Mouse (Mus musculus) right cerebral cortex, postnatal 14 days (tissue): ENCODE measurements at regions not wholly inside any gene's neighbourhood (a gene's known extent, or its start where the extent isn't known, plus 50 kb on each side); places are given as distances from the start of the nearest gene placed in this dataset.

Experiments used
- DNase-seq: peaks from one replicate; pipeline ENCODE4 v3.0.0; 2022

DNA sequence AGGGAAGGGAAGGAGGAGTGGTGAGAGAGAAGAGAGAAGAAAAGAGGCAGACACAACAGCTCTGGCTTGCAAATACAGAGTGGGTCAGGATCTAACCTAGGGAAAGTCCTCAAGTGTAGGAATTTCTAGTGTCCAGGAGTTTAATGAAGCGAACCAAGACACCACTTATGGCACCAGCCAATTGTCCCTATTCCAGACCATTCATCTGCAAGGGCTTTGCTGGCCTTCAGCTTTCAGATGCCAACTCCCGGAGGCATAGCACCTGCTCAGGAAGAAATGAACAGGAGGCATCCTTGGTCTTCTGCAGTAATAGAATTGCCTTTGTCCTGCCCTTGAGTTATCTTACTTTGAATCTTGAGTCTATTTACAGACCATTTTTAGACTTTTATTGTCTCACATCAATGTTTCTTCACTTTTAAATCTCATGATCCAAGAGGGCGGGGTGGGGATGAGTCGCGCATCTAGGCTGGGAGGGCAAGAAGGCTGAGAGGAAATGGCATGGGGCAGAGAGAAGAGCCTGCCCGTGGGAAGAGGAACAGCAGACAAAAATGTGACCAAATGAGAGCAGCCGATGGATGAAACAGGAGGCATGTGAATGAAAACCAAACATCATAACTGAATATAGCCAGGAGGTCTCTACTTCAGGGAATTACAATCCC, 190.1 kb upstream of the Hmga2 start:
- no peak for DNase-seq

DNA sequence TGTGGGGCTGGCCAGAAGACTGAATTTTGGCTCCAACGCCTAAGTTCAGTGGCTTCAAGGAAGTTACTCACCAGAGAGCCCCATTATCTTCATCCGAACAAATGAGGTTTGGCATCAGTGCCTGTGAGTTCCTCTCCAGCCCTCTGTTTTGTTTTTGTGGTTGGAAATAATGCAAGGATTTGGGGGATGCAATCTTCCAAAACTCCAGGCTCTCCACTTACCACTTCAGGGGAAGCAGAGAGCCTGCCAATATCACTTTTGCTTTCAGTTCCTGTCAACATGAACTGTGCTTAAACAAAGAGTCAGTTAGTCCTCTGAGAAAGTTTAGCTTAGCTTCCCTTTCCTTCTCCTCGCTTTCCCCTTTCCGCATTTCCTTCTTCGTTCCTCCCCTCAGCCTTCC, 189.4 kb upstream of the Hmga2 start:
- no peak for DNase-seq

DNA sequence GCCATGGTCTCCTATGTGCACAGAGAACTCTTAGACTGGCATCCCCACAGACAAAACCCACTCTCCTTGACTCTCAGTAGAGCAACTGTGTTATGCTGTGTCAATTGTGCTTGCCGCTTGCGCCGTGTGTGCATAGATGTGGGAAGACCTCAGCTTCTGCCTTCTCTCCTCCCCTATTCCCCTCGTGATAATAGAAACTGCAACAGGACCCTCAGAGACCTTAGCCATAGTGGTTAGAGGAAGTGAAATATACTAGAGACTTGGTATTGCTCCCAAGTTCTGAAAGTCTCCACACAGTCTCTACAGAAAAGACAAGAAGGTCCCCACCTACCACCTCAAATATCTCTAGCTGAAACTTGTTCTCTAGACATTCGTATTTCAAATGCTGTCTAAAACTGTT, 188.2 kb upstream of the Hmga2 start:
- no peak for DNase-seq

DNA sequence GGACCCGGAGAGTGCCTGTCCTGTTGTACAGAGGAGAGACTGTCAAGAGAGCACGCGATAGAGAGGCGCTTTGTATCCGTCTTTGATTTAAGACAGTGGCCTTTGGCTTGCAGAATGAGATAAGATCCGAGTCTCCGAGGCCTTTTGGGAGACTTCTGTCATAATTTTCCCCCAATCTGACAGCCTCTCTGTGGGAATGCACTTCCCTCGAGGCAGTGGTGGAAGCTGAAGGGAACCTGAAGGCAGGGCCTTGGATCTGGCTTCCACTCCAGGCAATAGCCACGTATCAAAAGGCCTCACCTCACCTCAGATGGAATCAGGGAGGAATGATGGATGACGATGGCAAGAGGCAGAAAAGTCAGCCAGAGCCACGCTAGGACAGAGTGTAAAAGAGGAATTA, 187.1 kb upstream of the Hmga2 start:
- no peak for DNase-seq

DNA sequence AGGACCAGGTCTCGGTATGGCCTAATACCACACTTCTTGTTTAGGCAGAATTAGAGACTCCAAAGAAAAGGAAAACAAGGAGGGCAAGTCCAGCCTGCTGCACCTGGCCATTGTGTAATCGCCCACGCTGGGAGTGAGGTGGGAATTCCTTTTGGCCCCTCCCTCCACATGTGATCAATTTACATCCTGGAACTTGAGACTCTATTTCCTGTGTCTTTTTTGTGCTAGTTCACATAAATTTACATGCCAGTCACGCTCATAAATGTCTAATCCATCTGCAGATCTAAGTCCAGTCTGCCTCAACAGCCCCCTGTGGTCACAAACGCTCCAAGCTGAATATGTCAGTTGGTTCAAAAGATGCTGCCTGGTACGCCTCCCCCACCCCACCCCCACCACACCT, 184.2 kb upstream of the Hmga2 start:
- DNase-seq, result no peak

DNA sequence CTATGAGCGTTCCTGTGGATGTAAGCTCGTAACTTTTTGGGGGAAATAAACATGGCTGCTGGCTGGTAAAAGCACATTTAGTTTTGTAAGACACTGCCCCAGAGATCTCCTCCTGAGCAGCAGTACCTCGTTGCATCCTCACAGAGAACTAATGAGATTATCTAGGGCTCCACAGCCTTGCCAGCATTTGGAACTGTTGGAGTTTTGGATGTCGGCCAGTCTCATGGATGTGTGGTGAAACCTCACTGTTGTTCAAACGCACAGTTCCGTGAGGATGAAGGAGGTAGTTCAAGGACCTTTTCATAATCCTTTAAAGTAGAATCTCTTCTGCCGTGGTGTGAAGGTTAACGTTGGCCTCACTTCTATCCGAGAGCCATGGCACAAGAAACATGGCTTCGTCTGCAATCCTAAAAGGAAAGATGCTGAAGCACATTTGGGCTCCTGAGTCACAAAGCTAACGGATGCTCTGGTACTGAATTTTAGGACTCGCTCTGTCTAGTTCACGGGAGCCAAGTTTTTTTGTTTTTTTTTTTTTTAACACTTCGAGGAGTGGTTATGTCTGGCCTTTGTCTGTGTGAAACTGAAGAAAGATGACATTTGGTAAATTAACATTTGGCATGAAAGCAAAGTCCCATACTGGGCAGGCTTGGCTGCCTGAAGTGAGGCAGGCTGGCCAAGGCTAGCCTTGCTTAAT, 179.1 kb upstream of the Hmga2 start:
- DNase-seq, result no peak

DNA sequence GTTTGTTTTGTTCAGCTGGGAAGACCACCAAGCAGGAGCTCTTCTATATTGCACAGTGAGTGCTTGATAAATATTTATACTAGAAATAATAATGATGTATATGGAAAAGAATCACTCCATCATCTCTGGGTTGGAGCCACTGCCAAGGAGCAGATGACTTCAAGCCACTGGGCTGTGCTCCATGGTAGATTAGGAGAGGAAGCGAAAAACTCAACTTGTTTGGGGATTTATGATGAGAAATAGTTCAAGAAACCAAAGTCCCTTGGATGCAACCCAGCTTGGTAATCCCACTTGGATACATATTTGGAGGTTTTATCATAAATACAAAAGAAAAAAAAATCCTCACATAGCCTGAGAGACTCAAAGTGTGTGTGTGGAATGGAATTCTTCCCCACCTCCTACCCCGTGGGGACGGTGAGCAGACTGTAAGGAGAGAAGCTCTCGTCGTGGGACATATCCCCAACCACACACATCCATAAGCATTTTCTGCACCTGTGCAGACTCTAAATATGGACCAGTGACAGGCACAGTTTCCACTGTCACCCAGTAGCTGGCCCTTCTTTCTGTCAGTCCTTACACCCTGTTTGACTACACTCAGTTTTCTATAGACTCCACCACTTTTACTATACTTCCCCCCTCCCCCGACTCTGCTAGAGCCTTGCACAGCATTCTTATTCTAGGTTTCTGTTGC, 176.4 kb upstream of the Hmga2 start:
- no peak for DNase-seq

DNA sequence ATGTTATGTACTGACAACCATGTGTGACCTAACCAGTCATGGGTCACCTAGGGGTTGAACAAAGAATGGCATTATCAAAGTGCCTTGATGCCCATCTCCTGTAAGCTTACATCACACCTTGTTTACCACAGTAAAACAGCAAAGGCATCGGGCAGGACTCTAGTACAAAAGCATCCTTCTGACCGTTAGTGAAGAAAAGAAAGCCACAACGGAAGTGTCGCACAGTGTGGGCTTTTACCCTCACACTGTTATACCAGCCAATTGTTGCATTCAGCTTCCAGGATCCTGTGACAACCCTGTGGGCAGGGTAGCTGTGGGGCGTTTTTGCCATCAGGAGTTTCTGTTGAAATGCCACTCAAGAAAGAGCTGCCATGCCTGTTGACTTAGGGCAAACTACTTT, 175.6 kb upstream of the Hmga2 start:
- no peak for DNase-seq

DNA sequence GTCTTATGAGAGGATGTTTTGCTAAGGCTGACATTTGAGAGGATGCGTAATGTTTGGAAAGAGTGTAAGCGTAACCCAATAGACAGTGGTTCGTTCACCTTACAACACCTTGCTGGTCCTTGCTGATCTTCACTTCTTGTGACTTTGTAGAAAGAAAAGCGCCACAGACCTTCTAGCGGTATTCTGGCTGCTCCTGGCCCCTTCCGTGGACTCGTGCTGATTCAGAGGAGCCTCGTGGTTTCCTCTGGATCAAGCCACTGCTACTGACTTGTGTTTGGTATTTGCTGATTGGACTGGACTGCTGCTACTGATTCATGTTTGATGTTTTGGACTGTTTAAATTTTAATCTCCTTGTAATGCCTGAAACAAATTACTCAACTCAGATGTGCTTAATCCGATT, 174.1 kb upstream of the Hmga2 start:
- no peak for DNase-seq

DNA sequence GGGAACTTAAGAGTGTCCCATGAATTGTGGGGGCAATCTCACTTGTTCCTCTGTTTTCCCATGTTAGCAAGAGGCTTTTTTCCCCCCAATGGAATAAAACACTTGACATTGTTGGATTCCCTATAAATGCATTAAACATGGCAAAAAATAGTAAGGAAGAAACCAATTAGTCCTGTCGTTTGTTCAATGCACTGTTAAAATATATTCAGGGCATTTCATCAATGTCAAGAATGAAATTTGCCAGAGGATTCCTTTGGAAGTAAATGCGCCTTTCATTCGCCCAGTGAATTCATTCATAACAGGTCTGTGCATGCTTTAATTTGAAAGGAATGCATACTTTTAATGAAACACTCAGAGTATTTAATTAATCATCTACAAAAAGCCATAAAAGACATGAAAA, 172.5 kb upstream of the Hmga2 start:
- DNase-seq, result no peak

DNA sequence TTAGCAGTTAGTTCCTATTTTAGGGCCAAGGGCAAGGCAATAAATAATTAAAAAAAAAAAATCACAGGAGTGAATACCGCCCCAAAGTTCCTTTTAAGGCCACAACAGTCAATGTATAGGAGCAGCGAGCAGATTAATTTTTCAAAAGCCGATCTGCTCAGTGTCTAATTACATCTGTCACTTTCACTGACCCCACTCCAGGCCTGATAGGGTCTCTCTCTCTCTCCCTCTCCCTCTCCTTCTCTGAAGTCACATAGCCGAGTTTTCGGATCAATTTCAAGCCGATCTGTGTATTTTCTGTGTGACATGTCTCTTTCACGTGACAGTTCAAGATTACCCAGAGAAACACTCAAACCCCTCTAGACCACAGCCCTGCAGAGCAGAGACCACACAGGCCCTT, 171.8 kb upstream of the Hmga2 start:
- DNase-seq, result no peak

DNA sequence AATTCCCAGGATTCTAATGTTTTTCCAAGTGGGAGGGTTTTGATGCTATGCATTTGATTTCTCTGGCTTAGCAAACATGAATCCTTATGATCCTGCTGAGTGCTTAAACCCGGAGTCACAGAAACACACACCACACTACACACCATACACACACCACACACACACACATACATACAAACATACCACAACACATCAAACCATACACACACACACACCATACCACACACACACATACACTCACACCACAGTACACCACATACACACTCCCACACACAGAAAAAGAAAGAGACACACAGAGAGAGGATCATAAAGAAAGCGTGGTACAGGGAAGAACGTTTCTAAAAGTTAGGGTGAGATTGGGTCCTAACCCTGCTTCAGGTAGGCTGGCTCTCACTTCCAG, 171.1 kb upstream of the Hmga2 start:
- no peak for DNase-seq

DNA sequence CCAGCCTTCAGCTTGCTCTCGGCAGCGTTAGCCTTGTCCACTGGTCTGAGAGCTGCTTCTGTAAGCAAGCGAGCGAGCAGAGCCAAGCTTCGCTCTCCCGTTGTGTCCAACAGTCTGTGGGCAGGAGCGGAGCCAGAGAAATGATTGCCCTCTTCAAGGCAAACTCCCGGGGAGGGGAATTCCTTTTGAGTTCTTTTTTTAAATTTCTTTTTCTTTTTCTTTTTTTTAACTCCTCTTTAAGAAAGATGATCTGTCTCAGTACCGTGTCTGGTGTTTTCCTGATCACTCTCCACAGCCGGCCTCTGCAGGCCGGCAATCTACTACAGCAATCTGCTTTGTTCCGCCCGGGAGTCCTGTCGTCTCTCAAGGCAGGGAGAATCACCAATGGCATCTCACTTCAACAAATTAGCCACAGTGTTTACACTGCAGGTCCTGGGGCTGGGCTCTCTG, 170.6 kb upstream of the Hmga2 start:
- DNase-seq, result no peak

DNA sequence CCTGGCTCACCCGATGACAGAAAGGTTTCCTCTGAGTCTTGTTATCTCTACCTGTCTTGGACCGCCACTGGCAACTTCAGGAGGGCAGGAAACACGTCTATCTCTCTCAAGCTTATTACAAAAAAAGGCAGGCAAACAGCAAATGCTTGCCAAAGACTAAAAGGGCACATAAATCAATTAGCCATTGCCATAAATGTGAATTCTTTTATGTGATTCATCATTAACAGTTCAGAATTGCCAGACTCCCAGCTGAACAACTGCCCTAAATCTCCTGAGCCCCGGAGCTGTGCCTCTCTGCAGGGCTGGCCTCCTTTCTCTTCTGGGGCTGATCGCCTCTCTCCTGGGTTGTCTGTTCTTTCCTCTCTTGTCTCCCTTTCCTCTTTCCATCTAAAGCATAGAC, 164.6 kb upstream of the Hmga2 start:
- DNase-seq, result no peak

DNA sequence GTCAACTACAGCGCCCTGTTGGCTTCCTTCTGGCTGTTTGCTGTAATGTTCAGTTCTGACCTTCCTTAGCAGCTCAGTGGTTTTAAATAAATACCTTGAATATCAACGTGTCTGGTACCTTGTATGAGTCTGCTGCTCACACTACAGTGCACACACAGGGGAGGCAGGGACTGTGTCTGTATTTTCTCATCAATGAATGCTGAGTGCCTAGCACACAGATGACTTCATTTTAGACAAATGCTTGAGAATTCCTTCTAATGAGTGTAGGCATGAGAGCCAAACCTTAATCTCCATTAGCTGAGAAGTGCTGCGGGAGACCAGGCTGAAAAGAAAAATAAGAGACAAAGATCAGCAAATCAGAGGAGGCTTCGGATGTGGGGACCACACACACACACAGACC, 162.0 kb upstream of the Hmga2 start:
- DNase-seq, result no peak

DNA sequence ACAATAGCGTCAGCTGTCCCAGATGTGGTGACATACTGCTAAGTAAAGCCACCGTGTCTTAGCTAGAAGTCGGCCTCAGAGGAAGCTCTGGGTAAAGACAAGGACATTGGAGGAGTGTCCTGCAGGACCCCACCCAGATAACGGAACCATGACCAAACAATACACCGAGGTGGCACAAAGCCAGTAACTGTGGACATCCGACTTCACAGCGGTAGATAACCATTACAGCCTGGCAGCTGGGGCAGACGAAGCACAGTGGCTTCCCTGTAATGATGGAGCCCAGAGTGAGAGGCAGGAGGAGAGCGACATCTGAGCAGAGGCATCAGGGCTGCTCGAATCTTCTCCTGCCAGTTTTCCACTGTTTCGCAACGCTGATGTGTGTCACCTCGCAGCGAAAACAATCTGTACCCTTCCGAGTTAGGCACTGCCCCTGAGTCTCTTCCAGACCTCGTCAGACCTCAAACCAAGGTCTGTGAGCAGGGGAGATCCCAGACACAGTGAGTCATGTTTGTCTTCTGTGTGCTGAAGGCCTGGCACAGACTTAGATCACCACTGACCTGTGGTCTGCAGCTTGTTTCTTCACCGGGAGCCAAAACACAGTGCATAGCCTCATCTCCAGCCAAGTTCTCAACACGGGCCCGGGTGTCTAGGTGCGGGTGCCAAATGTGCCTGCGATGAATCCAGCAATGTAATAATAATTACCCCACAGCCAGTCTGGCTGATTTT, 159.7 kb upstream of the Hmga2 start:
- no peak for DNase-seq

DNA sequence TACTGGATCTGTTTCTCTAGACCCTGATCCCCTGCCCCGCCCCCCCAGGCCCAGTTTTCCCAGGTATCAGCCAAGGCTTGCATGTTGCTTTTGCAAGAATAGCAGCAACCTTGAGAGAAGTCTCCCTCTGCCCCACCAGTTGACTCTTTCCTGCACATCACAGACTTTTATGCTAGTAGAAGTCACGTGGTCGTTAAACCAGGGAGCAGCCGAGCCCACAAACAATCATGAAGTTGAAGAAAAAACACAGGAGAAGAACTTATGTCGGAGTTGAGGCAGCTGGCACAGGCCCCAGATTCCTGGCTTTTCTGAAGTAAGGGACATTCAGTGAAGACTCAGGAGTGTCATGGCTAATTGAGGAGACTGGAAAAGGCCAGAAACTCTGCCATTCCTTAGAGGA, 158.9 kb upstream of the Hmga2 start:
- DNase-seq, result no peak

DNA sequence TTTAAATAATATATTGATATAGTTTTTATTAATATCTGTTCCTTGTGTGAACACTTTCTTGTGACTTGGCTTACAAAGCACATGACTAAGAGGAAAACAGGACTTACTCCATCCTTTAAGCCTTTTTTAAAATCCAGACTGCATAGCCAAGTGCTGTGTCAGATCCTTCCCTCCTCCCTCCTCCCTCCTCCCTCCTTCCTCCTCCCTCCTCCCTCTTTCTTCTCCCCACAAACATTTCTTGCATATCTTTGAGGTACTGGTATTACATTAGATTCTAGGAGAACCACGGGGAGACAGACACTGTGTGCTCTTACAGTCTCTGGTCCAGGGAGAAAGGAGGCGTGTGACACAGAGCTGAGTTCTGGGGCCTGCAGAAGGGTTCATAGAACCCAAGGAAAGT, 155.8 kb upstream of the Hmga2 start:
- DNase-seq, result no peak

DNA sequence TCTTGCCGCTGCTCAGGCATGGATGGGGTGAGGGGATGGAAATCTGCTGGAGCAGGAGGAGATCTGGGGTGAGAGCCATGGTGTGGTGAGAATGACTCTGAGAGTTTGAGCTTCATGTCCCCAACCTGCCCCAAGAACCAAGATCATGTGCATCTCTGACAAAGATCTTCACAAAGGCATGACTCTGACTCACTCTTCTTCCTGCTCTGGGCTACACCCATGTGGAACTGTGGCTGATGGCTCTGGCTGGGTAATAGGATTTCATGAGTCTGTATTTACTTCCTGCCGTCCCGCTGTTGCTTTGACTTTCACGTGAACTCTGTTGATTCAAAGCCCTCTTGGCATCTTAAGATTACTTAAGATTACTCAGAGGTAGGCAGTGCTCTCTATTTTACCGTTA, 151.8 kb upstream of the Hmga2 start:
- DNase-seq, result no peak

DNA sequence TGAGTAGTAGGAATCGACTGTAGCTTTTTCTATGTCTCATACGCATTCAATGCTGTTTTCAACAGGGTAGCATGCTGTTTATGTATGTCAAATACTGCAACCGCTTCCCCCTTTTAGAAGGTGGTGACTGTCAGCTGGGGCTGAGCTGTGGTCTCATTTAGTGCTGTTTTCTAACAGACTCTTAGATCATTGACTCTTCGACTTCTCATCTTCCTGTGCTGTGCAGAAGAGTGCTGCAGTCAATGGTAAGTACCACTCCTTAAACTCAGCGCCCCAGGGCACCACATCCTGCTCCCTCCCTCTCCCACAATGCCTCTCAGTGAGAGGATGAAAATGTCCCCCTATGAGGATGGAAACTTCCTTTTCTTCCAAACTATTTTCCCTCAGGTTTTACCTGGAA, 149.2 kb upstream of the Hmga2 start:
- no peak for DNase-seq

DNA sequence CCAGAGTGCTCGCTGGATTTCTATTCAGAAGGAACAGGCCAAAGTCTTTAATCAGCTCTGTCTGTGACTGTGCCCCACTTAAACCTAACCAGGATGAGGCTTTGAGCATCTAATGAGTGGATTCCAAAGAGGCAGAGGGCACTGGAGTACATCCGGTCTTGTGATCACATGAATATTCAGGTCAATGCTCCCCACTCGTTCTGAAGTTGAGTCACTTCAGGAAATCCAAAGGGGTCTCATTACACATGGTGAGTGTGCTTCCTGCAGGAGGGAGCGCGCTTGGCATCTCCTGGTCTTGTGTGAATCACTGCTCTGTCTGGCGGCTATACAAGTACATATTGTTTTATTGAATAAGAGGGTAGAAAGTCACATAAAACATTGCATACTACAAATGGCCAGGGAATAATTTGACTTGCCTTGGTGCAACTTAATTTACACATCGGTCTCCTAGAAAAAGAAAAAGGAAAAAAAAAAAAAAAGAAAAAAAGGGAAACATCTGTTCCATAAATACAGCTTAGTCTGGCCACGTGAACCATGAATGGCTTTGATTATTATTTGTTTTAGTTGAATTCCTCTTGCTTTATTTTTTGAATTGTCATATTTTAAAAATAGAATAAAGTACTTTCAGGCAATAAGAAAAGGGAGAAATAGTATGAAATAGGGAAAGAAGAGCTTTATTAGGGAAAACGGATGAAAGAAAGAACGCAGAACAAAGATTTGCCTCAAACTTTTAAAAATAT, 148.1 kb upstream of the Hmga2 start:
- no peak for DNase-seq

DNA sequence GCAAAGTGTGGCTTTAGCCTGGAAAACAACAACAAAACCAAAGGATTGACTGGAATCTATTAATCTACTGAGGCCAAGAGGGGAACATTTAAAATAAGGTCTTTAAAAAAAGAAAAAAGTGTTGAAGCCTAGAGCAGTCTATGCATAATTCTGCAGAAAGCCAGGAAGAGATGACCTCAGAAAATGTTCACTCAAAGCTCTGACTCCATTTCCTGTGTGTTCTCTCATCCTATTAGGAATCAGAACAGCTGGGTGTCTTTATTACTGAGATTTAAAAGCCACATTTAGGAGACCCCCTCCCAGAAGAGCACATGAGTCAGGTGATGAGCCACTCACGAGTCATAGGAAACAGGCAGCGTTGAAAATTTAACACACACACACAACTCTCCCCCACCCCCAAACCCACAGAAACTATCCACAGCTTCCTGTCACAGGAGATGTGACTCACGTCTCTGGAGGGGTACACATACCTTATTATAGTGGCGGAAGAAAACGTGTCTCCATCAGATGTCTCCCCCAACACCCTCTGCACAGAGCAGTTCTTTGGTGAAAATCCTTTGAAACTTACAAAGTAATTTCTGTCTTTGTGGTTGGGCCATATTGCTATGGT, 140.2 kb upstream of the Hmga2 start:
- DNase-seq, result no peak

DNA sequence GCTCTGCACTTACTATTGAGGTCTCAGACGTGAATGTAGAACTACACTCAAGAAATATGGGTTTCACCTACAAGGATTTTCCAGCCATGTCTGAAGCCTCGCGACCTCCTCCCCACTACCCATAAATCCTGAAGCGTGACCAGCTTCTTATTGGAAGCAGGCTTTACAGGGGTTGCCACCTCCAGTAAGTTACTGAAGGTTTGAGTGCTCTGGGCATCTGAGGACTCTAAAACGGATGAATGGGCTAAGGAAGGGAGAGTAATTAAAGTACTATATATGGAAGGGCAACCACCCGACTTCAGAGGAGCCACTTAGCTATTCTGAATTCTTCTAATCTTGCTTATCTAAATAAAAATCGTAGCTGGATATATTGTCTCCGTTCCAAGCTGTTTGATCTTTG, 136.1 kb upstream of the Hmga2 start:
- no peak for DNase-seq
